Mouse (Mus musculus): ENCODE measurements at regions not wholly inside any gene's neighbourhood (a gene's known extent, or its start where the extent isn't known, plus 50 kb on each side); places are given as distances from the start of the nearest gene placed in this dataset.
A peak's percentile ranks its signal among the peaks of the same experiment; 100 is the strongest.
"Not testable (repeated sequence)": the region's sequence is repeated elsewhere in the genome, so short reads cannot be mapped to it uniquely, and the experiment has no call there.

- no peak for TF ChIP-seq POLR2A (IDR thresholded peaks at IDR 0.05; ENCODE audit: borderline replicate concordance, insufficient read depth, low read length)
- no peak for TF ChIP-seq CTCF (IDR thresholded peaks at IDR 0.05; ENCODE audit: borderline replicate concordance, insufficient read depth, low read depth, low read length)
- no peak for DNase-seq
- 29% methylated on average over 3 of the region's 3 CpGs for WGBS
- H3K4me3 ChIP-seq (replicated peaks; ENCODE audit: insufficient read depth, low read depth, low read length), result no peak overlapping the region
- no peak overlapping the region for H3K27ac ChIP-seq (ENCODE audit: insufficient read depth, low read length)
- H3K4me1 ChIP-seq (ENCODE audit: control insufficient read depth, insufficient read depth, low read length), result no peaks in the 10 kb centered on the region
- no peaks in the 10 kb centered on the region for H3K27me3 ChIP-seq (ENCODE audit: control insufficient read depth, insufficient read depth, low read length)
These were observed 251.2 kb upstream of the Col8a1 start for GRCm38 (mm10) chr16:58005740-58006139.

- WGBS, result 97% methylated on average over 1 of the region's 1 CpGs
- Histone ChIP-seq H3K4me1 (ENCODE audit: control insufficient read depth, insufficient read depth, low read length) (no peaks in the 10 kb centered on the region), H3K27ac (ENCODE audit: insufficient read depth, low read length) (no peak overlapping the region), H3K27me3 (ENCODE audit: control insufficient read depth, insufficient read depth, low read length) (no peaks in the 10 kb centered on the region), H3K4me3 (replicated peaks; ENCODE audit: insufficient read depth, low read depth, low read length) (no peak overlapping the region)
- TF ChIP-seq CTCF (IDR thresholded peaks at IDR 0.05; ENCODE audit: borderline replicate concordance, insufficient read depth, low read depth, low read length), result no peak
- TF ChIP-seq POLR2A (IDR thresholded peaks at IDR 0.05; ENCODE audit: borderline replicate concordance, insufficient read depth, low read length), result no peak
- DNase-seq, result no peak
These were observed 259.0 kb upstream of the Col8a1 start for GRCm38 (mm10) chr16:58013557-58013956.

GRCm38 (mm10) chr16:58027525-58027924 lies 273.0 kb upstream of the Col8a1 start:
- no peak for TF ChIP-seq CTCF (IDR thresholded peaks at IDR 0.05; ENCODE audit: borderline replicate concordance, insufficient read depth, low read depth, low read length)
- TF ChIP-seq POLR2A (IDR thresholded peaks at IDR 0.05; ENCODE audit: borderline replicate concordance, insufficient read depth, low read length), result no peak
- DNase-seq, result no peak
- 73% methylated on average over 2 of the region's 2 CpGs for WGBS
- no peaks in the 10 kb centered on the region for H3K27me3 ChIP-seq (ENCODE audit: control insufficient read depth, insufficient read depth, low read length)
- no peaks in the 10 kb centered on the region for H3K4me1 ChIP-seq (ENCODE audit: control insufficient read depth, insufficient read depth, low read length)
- no peak overlapping the region for H3K4me3 ChIP-seq (replicated peaks; ENCODE audit: insufficient read depth, low read depth, low read length)
- no peak overlapping the region for H3K27ac ChIP-seq (ENCODE audit: insufficient read depth, low read length)

GRCm38 (mm10) chr16:58028541-58028940 lies 274.0 kb upstream of the Col8a1 start:
- 35% methylated on average over 1 of the region's 1 CpGs for WGBS
- H3K4me3 ChIP-seq (replicated peaks; ENCODE audit: insufficient read depth, low read depth, low read length); H3K27me3 ChIP-seq (ENCODE audit: control insufficient read depth, insufficient read depth, low read length); H3K27ac ChIP-seq (ENCODE audit: insufficient read depth, low read length); H3K4me1 ChIP-seq (ENCODE audit: control insufficient read depth, insufficient read depth, low read length); DNase-seq: not testable (repeated sequence)

GRCm38 (mm10) chr16:58029674-58030073 lies 275.1 kb upstream of the Col8a1 start:
- Histone ChIP-seq H3K27ac (ENCODE audit: insufficient read depth, low read length) (no peak overlapping the region), H3K4me3 (replicated peaks; ENCODE audit: insufficient read depth, low read depth, low read length) (no peak overlapping the region), H3K27me3 (ENCODE audit: control insufficient read depth, insufficient read depth, low read length) (no peaks in the 10 kb centered on the region), H3K4me1 (ENCODE audit: control insufficient read depth, insufficient read depth, low read length) (no peaks in the 10 kb centered on the region)
- 16% methylated on average over 5 of the region's 5 CpGs for WGBS
- peak in 1 of 2 experiments; percentile 8 for DNase-seq
- TF ChIP-seq CTCF (IDR thresholded peaks at IDR 0.05; ENCODE audit: borderline replicate concordance, insufficient read depth, low read depth, low read length) (no peak), POLR2A (IDR thresholded peaks at IDR 0.05; ENCODE audit: borderline replicate concordance, insufficient read depth, low read length) (no peak)

GRCm38 (mm10) chr16:58068654-58069271 lies 314.2 kb upstream of the Col8a1 start:
- Histone ChIP-seq H3K27ac (ENCODE audit: insufficient read depth, low read length) (no peak overlapping the region), H3K27me3 (ENCODE audit: control insufficient read depth, insufficient read depth, low read length) (no peaks in the 10 kb centered on the region; the same call in 1 of the 2 replicates), H3K4me1 (ENCODE audit: control insufficient read depth, insufficient read depth, low read length) (no peaks in the 10 kb centered on the region), H3K4me3 (replicated peaks; ENCODE audit: insufficient read depth, low read depth, low read length) (no peak overlapping the region)
- peak in 1 of 2 experiments; percentile 9 for DNase-seq
- WGBS, result 11% methylated on average over 3 of the region's 3 CpGs
- TF ChIP-seq CTCF (IDR thresholded peaks at IDR 0.05; ENCODE audit: borderline replicate concordance, insufficient read depth, low read depth, low read length) (no peak), POLR2A (IDR thresholded peaks at IDR 0.05; ENCODE audit: borderline replicate concordance, insufficient read depth, low read length) (no peak)

- 11% methylated on average over 3 of the region's 3 CpGs for WGBS
- Histone ChIP-seq H3K27me3 (ENCODE audit: control insufficient read depth, insufficient read depth, low read length) (no peaks in the 10 kb centered on the region), H3K27ac (ENCODE audit: insufficient read depth, low read length) (no peak overlapping the region), H3K4me1 (ENCODE audit: control insufficient read depth, insufficient read depth, low read length) (no peaks in the 10 kb centered on the region), H3K4me3 (replicated peaks; ENCODE audit: insufficient read depth, low read depth, low read length) (no peak overlapping the region)
- DNase-seq, result peak in 1 of 2 experiments; percentile 1
- TF ChIP-seq CTCF (IDR thresholded peaks at IDR 0.05; ENCODE audit: borderline replicate concordance, insufficient read depth, low read depth, low read length) (no peak), POLR2A (IDR thresholded peaks at IDR 0.05; ENCODE audit: borderline replicate concordance, insufficient read depth, low read length) (no peak)
These were observed 317.9 kb upstream of the Col8a1 start for GRCm38 (mm10) chr16:58072441-58072840.

GRCm38 (mm10) chr16:58100351-58100750 lies 307.9 kb upstream of the Dcbld2 start:
- Histone ChIP-seq H3K4me3 (replicated peaks; ENCODE audit: insufficient read depth, low read depth, low read length) (no peak overlapping the region), H3K27ac (ENCODE audit: insufficient read depth, low read length) (no peak overlapping the region), H3K27me3 (ENCODE audit: control insufficient read depth, insufficient read depth, low read length) (no peaks in the 10 kb centered on the region), H3K4me1 (ENCODE audit: control insufficient read depth, insufficient read depth, low read length) (no peaks in the 10 kb centered on the region)
- TF ChIP-seq CTCF (IDR thresholded peaks at IDR 0.05; ENCODE audit: borderline replicate concordance, insufficient read depth, low read depth, low read length) (no peak), POLR2A (IDR thresholded peaks at IDR 0.05; ENCODE audit: borderline replicate concordance, insufficient read depth, low read length) (no peak)
- DNase-seq, result no peak
- 45% methylated on average over 4 of the region's 4 CpGs for WGBS
